ENCODE assay signal across 8 mouse cellular contexts in the genomic region with DNA sequence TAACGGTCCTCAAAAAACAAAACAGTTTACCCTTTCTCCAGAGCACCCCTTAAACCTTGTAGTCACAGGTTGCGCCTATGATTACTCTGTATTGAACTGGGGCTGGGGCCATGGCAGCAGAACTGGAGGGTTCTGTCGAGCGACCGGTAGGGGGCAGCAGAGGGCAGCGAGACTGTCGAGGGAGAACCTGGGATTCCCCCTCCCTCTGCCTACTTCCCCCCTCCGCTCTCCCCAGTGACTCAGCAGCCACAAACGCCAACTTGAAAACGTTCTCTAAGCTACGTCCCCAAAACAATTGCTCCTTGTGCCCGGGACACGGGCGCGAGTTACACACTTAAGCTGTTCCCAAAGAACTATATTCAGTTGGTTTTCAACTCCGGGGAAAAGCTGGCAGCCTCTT. TPM values are rescaled to one million over a fixed set of nuclear protein-coding genes. Genes with fewer than 3 reads are reported as not detected.
DNase-seq lines count a peak whose midpoint lies in the region; ATAC-seq lines count a peak whose summit lies in the region.

No protein-coding gene starts in this region.

- no peak overlapping the region; the same call in 1 of the 2 replicates for H3K9ac ChIP-seq in hindbrain, embryonic 16.5 days (ENCODE audit: low read depth, low read length)

- WGBS in hindbrain, embryonic 16.5 days, result 1% methylated on average over 16 of the region's 16 CpGs

- H3K4me2 ChIP-seq in hindbrain, embryonic 16.5 days (ENCODE audit: low read length), result peak overlapping the region; percentile 50

- no peaks in the 10 kb centered on the region; the same call in 1 of the 2 replicates for H3K27me3 ChIP-seq in hindbrain, embryonic 16.5 days (replicated peaks; ENCODE audit: control insufficient read depth, insufficient read depth, low read length)

- ATAC-seq in hindbrain, embryonic 16.5 days, result peak; percentile 78

- H3K4me3 ChIP-seq in hindbrain, embryonic 16.5 days (ENCODE audit: low read length), result peak overlapping the region; percentile 20; the same call in 1 of the 2 replicates

- H3K36me3 ChIP-seq in hindbrain, embryonic 16.5 days (ENCODE audit: control insufficient read depth, insufficient read depth, low read length), result no peaks in the 10 kb centered on the region

- H3K27ac ChIP-seq in hindbrain, embryonic 16.5 days (ENCODE audit: low read depth, low read length), result no peak overlapping the region

- H3K4me1 ChIP-seq in hindbrain, embryonic 16.5 days (ENCODE audit: control insufficient read depth, insufficient read depth, low read depth, low read length), result peaks cover 5% of the 10 kb centered on the region; the same call in 1 of the 2 replicates

- no peaks in the 10 kb centered on the region for H3K9me3 ChIP-seq in hindbrain, embryonic 16.5 days (ENCODE audit: control insufficient read depth, low read length)

- DNase-seq in T-cell, adult 2 months (ENCODE audit: low spot score), result peak; percentile 89
- DNase-seq in cerebellum, postnatal 36 days, result peak; percentile 83 to 87
- peak; percentile 90 for DNase-seq in gastrocnemius, adult 18-20 months (ENCODE audit: low spot score)
- peak; percentile 70 for DNase-seq in left cerebral cortex, adult 11 months (ENCODE audit: low spot score)
- peak; percentile 89 to 93 for DNase-seq in lung, postnatal 4 days
- DNase-seq in retina, postnatal 7 days (ENCODE audit: low read depth, low spot score), result peak; percentile 82
- peak; percentile 77 to 79 for DNase-seq in urinary bladder, adult 18-20 months (ENCODE audit: low spot score in 2 of 2)

RNA-seq across cellular contexts. Expression of a gene that starts 4.5 kb away (rescaled TPM):
- not detected for total RNA-seq in gastrocnemius, adult 18-20 months (2021)
- polyA plus RNA-seq in hindbrain, embryonic 16.5 days (2015; fragmentation: Nextera tagmentation; extraction: Ambion mirVana), result 1.4 and 1.6 TPM in 2 replicates

RNA-seq across cellular contexts. Expression of a gene that starts 57.0 kb away (rescaled TPM):
- total RNA-seq in gastrocnemius, adult 18-20 months (2021), result under 1 TPM; 0.16 to 0.26 TPM
- polyA plus RNA-seq in hindbrain, embryonic 16.5 days (2015; fragmentation: Nextera tagmentation; extraction: Ambion mirVana), result 3.0 and 3.6 TPM in 2 replicates
